Mouse (Mus musculus) stomach, postnatal 0 days (tissue): ENCODE results near the gene Tspan13.

Source experiments
- CTCF ChIP-seq: IDR thresholded peaks from 2 replicates; pipeline ENCODE4 v1.5.1; 2016; ENCODE audit warnings: antibody characterized with exemption, low read depth, mild to moderate bottlenecking, moderate library complexity
- EP300 ChIP-seq: optimal IDR thresholded peaks from 2 replicates; pipeline ENCODE3; 2016; ENCODE audit warnings: antibody characterized with exemption

DNA sequence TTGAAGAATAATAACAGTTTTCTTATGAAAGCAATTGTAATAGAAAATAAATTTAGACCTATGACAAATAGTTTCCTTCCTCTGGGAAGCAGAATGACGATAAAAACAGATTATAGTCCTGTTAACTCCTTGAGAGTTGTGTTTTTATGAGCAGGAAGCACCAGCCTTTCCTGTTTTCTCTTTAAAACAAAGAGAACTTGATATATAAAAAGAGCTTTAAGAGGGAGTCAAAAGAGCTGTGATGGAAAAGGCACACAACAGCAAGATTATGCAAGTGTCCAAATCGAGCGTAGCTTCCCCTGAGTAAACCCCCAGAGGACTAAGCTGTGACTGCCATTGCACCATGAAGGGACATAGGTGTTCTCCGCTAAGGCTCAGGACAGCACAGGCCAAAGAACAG is 9.9 kb downstream of the Tspan13 start:
- TF ChIP-seq CTCF (no peak), EP300 (no peak)
